Mouse (Mus musculus): ENCODE measurements around the gene Ncapg2.

Ncapg2 gene

DNA sequence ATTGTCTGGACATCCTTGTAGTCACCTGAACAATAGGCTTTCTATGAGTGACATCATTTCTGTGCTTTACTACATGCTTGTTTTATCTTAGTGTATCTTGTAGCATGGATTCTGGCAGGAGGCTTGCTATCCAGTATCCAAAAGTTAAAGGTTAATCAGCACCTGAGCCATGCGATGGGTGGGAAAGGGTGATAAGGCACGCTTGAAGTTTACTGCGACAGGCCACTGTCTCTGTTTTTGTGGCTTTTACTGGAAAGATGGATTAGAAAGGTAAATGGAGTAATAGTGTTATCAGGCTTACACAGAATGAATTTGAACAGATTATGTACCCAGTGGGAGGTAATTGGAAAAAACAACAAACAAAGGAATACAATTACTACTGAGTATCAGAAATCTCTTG, 37.0 kb downstream of the Ncapg2 start:
- no peak for DNase-seq (ENCODE audit: low read depth, low spot score)

DNA sequence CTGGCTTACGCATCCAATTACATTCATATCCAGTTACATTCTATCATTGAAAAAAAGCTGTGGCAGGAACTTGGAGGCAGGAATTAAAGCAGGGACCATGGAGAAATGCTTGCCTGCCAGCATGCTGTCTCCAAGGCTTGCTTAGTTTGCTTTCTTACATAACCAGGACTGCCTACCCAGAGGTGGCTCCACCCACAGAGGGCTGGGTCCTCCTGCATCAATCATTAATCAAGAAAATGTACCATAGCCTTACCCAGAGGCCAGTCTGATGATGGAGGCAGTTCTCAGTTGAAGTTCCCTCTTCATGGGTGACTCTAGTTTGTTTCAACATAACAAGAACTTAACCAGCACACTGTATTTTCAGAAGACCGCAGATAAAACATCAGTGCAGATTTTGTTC, 44.3 kb downstream of the Ncapg2 start:
- DNase-seq (ENCODE audit: low read depth, low spot score): no peak

DNA sequence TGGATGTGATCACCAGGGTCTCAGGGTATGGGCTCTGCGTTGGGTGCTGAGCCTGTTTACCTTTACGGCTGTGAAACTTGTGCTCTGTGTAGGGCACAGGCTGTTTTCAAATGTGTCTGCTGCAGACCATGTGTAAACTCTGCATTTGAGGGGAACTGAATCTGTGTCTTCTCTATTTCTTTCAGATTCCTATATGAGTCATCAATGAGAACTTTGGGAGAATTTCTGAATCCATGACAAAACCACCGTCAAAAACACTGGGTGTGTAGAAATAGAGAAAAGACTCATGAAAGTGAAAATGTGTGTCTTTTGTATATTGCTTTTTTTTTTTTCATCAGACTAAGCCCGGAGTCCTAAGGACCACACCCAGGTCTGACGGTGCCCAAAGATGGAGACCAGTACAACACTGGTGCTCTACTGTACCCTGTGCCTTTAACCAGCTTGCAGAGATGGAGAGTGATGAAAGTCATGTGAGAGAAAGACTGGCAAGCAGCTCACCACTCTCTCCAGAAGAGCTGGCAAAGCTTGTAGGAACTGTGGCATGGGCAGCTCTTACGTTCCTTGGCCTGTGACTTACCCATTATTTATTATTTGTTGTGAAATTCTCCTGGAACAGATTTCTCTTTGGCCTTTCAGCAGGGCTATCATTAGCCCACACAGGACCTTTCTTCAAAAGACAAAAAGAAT, 55.3 kb downstream of the Ncapg2 start:
- no peak for DNase-seq (ENCODE audit: low read depth, low spot score)

DNA sequence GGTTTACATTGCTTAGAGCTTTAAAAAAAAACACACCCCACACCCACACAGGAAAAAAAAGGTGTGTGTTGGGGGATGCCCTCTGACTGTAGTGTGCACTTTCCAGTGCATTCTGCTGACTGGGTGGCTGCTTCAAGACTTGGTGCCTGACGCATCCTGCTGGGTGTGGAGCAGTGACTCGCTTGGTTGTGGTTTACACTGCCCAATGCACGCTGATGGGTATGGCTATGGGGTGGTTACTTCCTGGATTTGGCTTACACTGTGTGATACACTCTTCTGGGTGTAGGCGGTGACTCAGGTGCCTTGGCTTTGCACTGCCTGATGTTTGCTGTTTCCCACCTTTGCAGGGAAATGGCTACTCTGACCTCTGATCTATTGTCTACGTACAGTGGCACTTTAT, 61.8 kb downstream of the Ncapg2 start:
- no peak for DNase-seq (ENCODE audit: low read depth, low spot score)

DNA sequence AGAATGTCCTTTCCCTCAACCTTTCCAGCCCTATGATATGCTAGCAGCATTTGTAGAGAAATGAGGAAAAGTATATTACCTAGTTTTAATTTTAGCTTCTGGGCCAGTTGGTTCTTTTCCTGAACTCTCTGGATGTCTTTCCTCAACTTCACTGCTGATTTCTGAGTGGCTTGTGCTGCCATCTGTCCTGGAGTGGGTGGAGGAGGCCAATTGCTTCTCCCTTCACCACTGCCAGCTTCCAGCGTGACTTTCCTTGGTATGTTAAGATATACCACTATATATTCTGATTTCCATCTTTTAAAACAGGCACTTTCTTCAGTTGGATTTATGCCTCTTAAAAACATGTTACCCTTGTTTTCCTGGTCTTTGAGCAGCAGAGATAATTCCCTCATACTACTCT, 63.1 kb downstream of the Ncapg2 start:
- no peak for DNase-seq (ENCODE audit: low read depth, low spot score)

DNA sequence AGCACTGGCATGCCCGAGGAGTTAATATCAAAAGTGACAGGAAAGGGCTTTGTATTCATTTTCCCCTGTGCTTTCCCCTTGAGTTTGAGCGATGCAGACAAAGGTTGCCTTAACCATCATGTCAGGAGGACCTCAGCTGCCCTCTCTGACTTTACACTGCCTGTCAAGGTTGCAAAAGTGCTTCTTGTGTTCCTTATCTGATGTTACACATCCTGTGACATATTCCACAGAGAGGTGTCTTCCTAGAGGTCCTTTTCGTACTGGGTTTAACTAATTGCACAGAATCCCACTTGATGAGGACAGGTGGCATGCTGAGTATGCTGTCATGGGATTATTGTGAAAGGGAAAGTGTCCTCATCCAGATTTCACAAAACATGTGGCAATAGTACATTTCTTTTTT, 63.9 kb downstream of the Ncapg2 start:
- DNase-seq (ENCODE audit: low read depth, low spot score): no peak

DNA sequence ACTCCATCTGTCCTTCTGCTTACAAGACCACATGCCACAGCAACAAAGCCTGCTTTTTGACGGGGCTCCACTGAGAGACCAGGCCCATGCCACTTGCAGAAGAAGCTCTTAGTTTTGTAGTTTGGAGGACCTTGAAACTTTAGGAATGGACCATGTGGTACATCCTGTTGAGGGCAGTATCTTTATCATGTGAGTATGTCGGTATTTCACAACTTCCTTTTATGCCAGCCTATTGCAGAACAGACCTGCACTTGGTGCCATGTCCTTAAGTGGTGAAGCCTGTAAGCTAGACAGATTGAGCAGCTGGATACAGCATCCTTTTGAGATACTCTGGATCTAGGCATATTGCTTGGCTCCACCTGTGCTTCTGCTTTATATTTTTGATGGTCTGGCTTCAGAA, 68.1 kb downstream of the Ncapg2 start:
- no peak for DNase-seq (ENCODE audit: low read depth, low spot score)

DNA sequence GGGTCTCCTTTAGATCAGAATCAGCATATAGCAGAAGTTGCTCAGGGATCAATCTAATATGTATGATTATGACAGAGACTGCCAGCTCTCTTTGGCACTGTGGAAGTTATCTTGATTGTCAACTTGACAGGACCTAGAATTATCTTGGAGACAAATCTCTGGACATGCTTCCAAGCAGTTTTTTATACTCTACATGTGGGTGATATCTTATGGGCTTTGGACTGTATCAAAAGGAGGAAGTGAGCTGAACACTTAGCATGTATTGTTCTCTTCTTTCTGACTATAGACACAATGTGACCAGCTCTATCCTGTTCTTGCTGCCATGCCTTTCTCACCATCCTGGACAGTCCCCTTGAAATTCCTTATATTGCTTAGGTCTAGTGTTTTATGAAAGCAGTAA, 68.6 kb downstream of the Ncapg2 start:
- no peak for DNase-seq (ENCODE audit: low read depth, low spot score)

DNA sequence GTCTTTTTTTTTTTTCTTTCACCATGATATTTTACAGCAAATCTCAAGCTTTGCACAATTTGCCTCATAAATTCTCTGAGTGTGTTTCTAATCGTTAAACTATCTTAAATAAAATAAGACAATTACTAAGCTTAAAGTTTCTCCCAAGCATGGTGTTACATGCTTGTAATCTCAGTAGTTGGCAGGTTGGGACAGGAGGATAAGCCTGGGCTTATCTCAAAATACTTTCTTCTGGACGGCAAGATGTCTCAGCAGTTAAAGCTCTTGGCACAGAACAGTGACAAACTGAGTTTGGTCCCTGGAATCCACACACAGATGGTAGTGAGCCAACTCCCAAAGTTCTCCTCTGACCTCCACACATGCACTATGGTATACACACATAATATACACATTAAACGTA, 69.5 kb downstream of the Ncapg2 start:
- no peak for DNase-seq (ENCODE audit: low read depth, low spot score)

DNA sequence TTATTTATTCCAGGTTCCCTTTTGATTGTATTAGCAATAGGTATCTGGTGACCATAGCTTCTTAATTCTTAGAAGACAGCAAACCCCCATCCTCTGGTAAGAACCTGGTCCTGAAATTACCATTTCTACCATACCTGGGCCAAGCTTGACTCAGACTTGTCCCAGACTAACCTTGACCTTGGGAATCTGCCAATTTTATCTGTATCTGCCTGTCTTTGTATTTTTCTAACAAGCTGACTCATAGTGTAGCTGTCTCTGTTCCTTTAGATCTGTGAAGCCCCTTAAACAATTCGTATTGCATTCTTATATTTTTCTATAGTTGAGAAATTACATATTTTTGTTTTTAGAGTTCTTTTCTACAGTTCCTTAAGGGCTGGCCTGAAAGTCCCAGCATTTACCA, 73.6 kb downstream of the Ncapg2 start:
- no peak for DNase-seq (ENCODE audit: low read depth, low spot score)

DNA sequence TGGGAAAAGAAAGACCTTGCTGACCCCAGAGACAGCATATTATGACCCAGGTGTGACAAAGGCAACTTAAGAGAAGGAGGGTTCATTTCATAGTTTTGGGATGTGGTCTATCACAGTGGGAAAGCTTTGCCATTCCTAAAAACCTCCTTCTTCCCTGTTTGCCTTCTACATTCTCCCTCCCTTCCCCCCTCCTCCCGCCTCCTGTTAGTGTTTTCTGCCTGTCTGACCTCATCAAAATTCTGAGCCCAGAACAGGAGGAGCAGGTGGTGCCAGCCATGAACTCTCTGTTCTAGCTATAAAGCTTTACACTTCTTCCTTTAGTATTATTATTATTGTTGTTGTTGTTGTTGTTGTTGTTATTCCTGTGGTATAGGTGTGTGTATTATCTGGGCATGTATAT, 76.7 kb downstream of the Ncapg2 start:
- DNase-seq (ENCODE audit: low read depth, low spot score): no peak

DNA sequence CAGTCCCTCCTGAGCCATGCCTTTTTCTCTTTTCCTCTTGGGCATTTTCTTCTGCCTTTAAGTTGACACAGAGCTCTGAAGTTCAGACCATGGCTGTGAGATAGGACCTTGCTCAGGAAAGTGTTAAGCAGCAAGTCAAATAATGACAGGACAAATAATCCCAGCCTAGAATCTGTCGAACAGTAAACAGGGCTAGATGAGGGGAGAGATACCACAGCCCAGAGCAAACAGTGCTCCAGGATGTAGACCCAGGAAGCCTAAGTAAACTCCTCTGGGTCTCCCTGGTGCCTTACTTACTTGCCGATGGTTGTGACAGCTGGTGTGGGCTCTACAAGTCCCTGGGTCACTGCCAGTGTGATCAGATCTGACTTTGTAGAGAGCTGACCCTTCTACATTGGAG, 78.4 kb downstream of the Ncapg2 start:
- DNase-seq (ENCODE audit: low read depth, low spot score): no peak

DNA sequence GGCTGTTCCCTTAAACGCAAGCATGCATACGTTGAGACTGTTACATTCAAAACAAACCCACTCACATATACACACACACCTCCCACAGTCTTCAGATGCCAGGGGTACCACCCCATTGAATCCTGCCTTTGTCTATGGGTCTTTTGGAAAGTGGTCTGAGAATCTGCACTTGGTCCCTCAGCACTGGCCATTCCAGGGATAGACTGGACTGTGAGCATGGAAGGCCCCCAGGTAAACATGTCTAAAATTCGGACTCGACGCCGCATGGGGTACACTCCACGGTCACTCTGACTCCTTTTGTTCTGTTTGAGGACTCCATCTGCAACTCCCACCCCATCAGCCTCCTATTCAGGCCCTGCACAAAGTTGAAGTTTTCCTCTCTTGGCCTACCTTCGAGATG, 79.8 kb downstream of the Ncapg2 start:
- no peak for DNase-seq (ENCODE audit: low read depth, low spot score)

DNA sequence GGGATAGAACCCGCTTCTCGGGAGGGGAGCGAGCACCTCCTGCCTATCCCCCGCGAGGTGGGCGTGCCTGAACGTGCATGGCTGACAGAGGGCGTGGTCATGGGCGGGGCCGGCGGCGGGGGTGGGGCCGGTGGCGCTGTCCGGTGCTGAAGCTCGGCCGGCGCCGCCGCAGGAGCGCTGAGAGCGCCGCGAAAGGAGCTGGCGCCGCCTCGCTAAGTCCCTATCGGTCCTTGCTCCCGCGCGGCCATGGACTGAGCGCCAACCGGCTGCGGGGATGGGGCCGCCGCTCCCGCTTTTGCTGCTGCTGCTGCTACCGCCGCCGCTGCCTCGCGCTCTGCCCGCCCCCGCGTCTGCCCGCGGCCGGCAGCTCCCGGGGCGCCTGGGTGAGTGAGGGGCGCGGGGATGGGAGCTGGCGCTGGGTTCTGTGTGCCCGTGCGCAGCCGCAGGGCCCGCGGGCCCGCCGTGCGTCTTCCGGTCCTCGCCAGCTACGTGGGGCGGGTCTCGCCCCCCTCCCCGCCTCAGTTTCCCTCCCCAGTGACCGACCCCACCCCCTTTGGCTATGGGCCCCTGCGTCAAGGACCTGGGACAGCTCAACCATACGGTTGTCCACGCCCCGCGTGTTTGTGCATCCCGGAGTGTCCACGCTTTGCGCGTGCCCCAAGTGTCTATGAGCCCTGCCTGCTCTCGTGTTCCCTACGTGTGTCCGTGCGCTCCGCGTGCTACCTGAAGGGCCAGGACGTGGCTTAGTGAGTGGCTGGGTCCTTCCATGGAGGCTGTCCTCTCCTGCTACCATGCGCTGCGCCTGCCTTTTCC, 80.6 kb downstream of the Ncapg2 start, which contains the start of gene Ptprn2:
TSS of gene Ptprn2 (plus strand) at position 130 of the 813 bp plus-strand sequence.
- DNase-seq (ENCODE audit: low read depth, low spot score): no peak

DNA sequence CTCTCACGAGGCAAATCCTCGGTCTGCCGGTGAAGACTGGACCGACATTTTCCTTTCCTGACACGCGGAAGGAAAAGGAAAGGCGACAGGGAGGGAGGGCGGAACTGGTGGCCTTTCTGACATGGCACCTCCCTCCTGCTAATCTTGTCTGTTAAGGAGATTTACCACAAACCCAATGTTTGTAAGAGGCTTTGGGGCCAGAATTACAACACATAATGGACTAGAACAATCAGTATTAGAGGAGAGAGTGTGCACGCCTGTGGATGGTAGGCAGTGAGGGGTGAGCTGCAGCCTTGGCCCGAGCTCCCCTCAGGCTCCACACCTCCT, 81.2 kb downstream of the Ncapg2 start:
- no peak for DNase-seq (ENCODE audit: low read depth, low spot score)

DNA sequence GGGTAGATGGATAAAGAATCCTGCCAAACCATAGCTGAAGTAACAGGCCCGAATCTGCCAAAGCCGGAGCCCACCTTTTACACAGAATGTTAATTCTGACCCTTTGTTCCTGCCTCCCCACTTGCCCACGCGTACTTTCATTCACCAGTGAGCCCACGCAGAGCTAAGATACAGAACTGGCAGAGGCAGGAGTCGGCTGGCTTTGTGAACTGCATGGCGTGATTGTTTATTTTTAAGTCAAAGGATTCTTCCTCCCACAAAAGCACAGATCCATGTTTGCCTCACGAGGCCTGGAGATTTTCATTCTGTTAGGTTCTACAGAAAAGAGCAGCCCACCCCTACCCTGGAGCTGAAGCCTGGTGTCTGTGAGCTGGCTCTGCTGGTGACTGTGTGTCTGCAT, 83.6 kb downstream of the Ncapg2 start:
- DNase-seq (ENCODE audit: low read depth, low spot score): no peak

DNA sequence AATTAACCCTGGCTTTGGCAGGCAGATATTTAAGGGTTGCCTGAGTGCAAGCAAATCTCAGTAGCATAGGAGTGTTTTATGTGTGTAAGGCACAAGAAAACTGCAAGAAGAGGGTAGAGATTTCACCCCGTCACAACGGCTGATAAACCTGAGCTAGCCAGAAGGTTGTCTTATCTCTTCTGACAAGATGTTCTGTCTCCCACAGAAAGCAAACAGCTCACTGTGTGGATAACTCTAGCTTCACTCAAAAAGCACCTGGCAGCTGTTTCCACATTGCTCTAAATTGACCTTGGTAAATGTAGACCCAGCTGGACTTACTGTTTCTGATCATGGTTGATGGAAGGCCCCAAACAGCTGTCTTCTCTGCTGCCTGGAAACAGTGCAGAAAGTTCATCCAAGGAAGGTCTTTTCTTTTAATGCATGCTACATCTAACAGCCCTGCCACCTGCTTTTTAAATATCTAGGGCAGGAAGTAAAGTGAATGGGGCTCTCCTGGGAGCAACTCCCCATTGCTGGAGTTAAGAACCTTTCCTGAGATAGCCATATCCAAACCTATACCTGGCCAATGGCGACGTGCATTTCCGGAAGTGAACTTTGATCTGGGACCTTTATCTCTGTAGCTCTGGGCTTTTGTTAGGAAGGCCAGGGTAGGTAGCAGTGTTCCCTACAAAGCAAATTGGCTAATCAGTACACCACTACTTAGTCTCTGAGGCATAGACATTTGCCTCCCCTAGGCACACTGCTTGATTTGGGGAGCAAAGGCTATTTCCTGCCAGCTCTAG, 85.6 kb downstream of the Ncapg2 start:
- no peak for DNase-seq (ENCODE audit: low read depth, low spot score)

DNA sequence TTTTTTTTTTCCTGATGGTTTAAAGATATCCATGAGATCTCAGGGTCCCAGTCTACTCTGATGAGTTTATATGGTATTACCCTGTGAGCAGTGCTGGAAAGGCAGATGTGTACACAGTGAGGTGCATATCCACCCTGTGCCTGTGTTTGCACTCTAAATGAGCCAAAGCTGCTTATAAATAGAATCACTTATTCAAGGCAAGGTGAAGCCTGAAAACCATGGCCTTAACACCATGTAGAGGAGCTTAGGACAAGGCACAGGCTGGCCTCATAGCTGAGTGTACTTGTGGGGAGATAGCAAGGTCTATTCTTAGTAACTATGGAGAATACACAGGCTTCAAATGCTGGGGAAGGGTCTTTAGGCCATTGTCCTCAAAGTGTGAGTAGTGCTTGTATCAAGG, 93.5 kb downstream of the Ncapg2 start:
- DNase-seq (ENCODE audit: low read depth, low spot score): no peak

DNA sequence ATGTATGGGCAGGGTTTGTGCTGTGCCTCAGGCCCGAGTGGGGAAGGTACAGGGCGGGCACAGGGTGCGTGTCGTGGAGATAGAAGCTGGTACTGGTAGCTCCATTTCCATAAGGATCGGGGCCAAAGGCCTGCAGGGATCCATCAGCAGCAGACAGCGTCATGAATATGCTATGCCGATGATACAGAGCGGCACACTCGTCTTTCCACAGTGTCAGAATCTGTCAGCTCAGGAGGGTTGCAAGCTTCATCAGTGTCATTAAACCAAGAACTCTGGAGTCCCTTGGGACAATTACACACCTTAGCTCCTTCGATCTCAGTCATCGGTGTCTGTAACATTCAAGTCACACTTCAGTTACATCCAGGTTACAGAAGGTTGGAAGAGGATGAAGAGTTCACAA, 95.5 kb downstream of the Ncapg2 start:
- DNase-seq (ENCODE audit: low read depth, low spot score): no peak

DNA sequence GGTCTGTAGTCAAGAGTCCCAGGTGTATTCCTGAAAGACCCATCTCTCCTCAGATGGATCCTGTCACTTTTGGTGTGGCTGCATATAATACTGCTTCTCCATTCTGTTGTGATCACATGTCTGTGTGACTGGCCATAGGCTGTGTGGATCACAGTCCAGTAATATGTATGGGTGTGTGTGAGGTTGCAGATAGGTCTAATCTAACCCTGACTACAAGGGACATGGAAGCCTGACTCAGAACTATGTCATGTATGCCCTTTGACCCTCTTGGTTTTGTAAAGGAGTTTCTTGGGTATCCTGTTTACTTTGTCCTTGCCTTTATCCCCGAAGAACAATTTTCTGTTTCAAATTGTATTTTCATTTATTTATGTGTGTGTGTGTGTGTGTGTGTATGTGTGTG, 107.3 kb downstream of the Ncapg2 start:
- DNase-seq (ENCODE audit: low read depth, low spot score): no peak
